Mouse (Mus musculus) limb, embryonic 15.5 days (tissue): Measurements from ENCODE around the gene Traf5. TPM values are rescaled to one million over a fixed set of nuclear protein-coding genes. Genes with fewer than 3 reads are reported as not detected.

ENCODE experiments used
- ATAC-seq: fragments of 200-750 bp; cut with Nextera tagmentation; 2 replicates; pipeline ENCODE4 v1.8.0; 2017; ENCODE audit warnings: low read depth, moderate TSS enrichment; ENCODE audit not compliant: insufficient number of reproducible peaks, low FRiP score, low TSS enrichment
- H3K27ac ChIP-seq: fragments of 300-500 bp; sonication (generic); 2 replicates; pipeline ENCODE4 v1.5.1; 2015; ENCODE audit warnings: moderate library complexity, mild to moderate bottlenecking, inconsistent platforms
- H3K27me3 ChIP-seq: fragments of 300-500 bp; sonication (generic); 2 replicates; pipeline ENCODE4 v1.6.1; 2015; ENCODE audit warnings: inconsistent platforms
- H3K36me3 ChIP-seq: fragments of 300-500 bp; sonication (generic); 2 replicates; pipeline ENCODE4 v1.6.1; 2015; ENCODE audit warnings: inconsistent platforms
- H3K4me1 ChIP-seq: fragments of 300-500 bp; sonication (generic); 2 replicates; pipeline ENCODE4 v1.6.1; 2015; ENCODE audit warnings: inconsistent platforms
- H3K4me2 ChIP-seq: fragments of 300-500 bp; sonication (generic); 2 replicates; pipeline ENCODE4 v1.6.1; 2015; ENCODE audit warnings: mild to moderate bottlenecking, inconsistent platforms
- H3K4me3 ChIP-seq: fragments of 300-500 bp; sonication (generic); 2 replicates; pipeline ENCODE4 v1.5.1; 2015; ENCODE audit warnings: mild to moderate bottlenecking, inconsistent platforms
- H3K9ac ChIP-seq: fragments of 300-500 bp; sonication (generic); 2 replicates; pipeline ENCODE4 v1.6.1; 2015; ENCODE audit warnings: inconsistent platforms
- H3K9me3 ChIP-seq: fragments of 300-500 bp; sonication (generic); 2 replicates; pipeline ENCODE4 v1.6.1; 2016; ENCODE audit warnings: inconsistent platforms
- WGBS: fragments of 180-500 bp; shearing (Covaris S2); methylation state at CpG from one replicate; pipeline ENCODE4 v1.1.7; 2015; 5-methylcytosine and 5-hydroxymethylcytosine counted together
- polyA plus RNA-seq: library from polyadenylated mRNA; unstranded; fragments of >200 nt; fragmentation: Nextera tagmentation; extraction: Ambion mirVana; gene quantifications from 2 replicates; pipeline ENCODE4 v1.2.1, GENCODE M21; 2015

The Traf5 gene
- polyA plus RNA-seq, 1 experiment from 2014 or later = 21.7 TPM

DNA sequence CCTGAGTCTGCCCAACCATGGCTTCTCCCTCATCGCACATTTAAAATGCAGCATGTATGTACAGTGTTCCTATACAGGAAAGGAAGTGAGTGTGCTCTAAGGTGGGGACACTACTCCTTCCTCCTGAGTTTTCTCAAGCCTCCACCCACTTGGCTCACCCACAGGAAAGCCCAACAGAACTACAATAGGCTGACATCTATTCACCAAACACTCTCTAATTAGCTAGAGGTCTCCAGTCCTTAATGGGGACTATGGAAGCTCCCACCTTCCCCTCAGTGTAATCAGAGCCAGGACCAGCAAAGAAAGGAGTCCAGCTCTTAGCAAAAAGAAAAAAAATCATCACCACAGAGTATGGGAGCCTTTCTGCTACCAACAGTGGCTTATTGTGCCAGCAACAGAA is 17.5 kb downstream of the Traf5 start:
- WGBS = 74% methylated on average over 1 of the region's 1 CpGs
- no peaks in the 10 kb centered on the region for H3K36me3 ChIP-seq
- ATAC-seq = no peak
- H3K4me2 ChIP-seq = no peak overlapping the region
- H3K27me3 ChIP-seq = no peaks in the 10 kb centered on the region; the same call in 1 of the 2 replicates
- H3K27ac ChIP-seq = no peak overlapping the region
- peaks cover 50% of the 10 kb centered on the region for H3K4me1 ChIP-seq
- no peak overlapping the region for H3K4me3 ChIP-seq
- no peaks in the 10 kb centered on the region for H3K9me3 ChIP-seq
- H3K9ac ChIP-seq = no peak overlapping the region

DNA sequence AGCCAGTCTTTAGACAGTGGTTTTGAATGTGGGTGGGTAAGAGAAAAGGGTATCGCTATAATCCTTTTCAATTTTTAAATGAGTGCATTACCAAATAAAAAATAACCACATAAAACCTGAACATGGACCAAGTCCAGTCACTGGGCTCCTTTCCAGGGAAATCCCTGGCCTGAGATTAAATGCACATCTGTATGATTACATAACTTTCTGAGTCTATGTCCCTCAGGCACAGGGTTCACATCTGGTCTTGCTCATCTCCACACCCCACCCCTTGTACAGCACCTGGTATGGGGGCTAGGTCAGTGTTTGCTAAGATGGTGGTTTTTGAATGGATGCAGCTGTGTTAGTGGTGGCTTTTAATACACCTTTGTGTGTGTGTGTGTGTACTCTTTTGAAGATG is 19.9 kb downstream of the Traf5 start:
- H3K27ac ChIP-seq = no peak overlapping the region
- no peak overlapping the region for H3K4me3 ChIP-seq
- H3K4me2 ChIP-seq = no peak overlapping the region
- H3K9me3 ChIP-seq = no peaks in the 10 kb centered on the region
- H3K4me1 ChIP-seq = peaks cover 43% of the 10 kb centered on the region
- H3K9ac ChIP-seq = no peak overlapping the region
- 0 out of 2 replicates have a peak, but pooled peaks cover 7% of the 10 kb centered on the region for H3K36me3 ChIP-seq
- WGBS = 41% methylated on average over 1 of the region's 1 CpGs
- no peaks in the 10 kb centered on the region; the same call in 1 of the 2 replicates for H3K27me3 ChIP-seq
- ATAC-seq = no peak

DNA sequence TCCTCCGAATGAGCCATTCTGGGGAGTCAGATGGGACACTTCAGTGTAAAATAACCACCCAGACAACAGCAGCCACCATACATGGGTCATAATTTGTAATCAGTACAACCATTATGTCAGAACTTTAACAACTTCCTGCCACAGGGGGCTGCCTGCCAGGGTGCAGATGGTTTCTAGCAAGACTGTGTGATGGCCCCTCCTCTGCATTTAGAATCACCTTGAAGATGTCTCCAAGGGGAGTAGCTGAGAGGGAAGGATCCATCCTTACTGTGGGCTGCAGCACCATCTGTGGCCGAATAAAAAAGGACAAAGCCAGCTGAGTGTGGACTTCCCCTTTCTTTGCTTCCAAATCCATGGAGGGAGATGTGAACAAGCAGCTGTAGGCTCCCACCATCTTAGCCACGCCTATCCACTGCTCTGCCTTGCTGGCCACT is 21.7 kb downstream of the Traf5 start:
- Histone ChIP-seq H3K27ac (peak overlapping the region; percentile 72), H3K9me3 (no peaks in the 10 kb centered on the region), H3K27me3 (no peaks in the 10 kb centered on the region; the same call in 1 of the 2 replicates), H3K4me3 (no peak overlapping the region), H3K4me2 (peak overlapping the region; percentile 33; the same call in 1 of the 2 replicates), H3K4me1 (peaks cover 39% of the 10 kb centered on the region), H3K36me3 (peaks cover 17% of the 10 kb centered on the region; the same call in 1 of the 2 replicates), H3K9ac (no peak overlapping the region)
- no peak for ATAC-seq
- WGBS = 41% methylated on average over 3 of the region's 3 CpGs

DNA sequence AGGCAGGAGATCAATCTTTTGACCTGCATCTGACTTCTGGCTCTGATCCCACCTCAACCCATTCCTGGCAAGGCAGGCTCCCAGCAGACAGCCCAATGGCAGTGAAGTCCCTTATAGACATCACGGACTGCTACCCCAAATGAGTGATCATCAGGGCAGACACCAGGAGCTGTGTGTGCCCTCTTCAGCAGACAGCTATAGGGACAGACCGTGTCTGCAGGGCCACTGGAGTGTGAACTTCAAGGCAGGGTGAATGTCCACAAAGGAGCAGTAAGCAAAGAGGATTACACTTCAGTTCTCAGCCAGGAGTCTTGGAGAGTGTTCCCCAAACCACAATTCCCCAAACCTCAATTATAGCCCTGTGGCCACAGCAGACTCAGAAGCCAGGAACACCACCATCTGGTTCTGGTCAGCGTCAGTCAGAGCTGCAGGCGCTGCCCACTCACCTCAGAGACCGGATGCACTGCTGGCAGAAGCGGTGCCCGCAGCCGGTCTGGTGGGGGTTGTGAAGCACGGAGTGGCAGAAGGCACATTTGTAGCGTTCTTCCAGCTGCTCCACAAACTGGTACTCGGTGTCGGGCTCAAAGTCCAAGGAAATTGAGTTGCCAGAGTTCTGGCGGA is 22.3 kb downstream of the Traf5 start:
- 19% methylated on average over 13 of the region's 13 CpGs for WGBS
- Histone ChIP-seq H3K9me3 (no peaks in the 10 kb centered on the region), H3K27ac (peak overlapping the region; percentile 72), H3K4me2 (peak overlapping the region; percentile 33; the same call in 1 of the 2 replicates), H3K4me3 (no peak overlapping the region), H3K27me3 (no peaks in the 10 kb centered on the region; the same call in 1 of the 2 replicates), H3K4me1 (peaks cover 39% of the 10 kb centered on the region), H3K9ac (no peak overlapping the region), H3K36me3 (peaks cover 22% of the 10 kb centered on the region; the same call in 1 of the 2 replicates)
- no peak for ATAC-seq

DNA sequence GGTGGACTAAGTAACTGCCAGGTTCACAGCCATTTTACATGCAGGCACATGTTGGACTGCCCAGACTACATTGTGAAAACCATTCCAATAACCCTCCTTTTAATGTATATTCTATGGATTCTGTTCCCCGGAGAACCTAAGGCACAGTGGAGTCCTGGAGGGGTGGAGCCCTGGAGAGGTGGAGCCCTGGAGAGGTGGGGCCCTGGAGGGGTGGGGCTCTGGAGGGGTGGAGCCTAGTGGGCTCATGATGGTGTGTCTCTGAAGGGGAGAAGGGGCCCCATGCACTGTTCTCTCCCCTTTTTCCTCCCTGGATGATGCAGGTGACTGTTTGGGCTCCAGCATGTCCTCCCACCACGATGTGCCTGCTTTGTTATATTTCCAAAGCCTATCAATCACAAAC is 24.2 kb downstream of the Traf5 start:
- ATAC-seq = no peak
- H3K36me3 ChIP-seq = peaks cover 35% of the 10 kb centered on the region
- WGBS = 58% methylated on average over 2 of the region's 2 CpGs
- H3K4me3 ChIP-seq = no peak overlapping the region
- H3K4me2 ChIP-seq = no peak overlapping the region
- H3K4me1 ChIP-seq = peaks cover 33% of the 10 kb centered on the region
- H3K9ac ChIP-seq = no peak overlapping the region
- H3K9me3 ChIP-seq = 0 out of 2 replicates have a peak, but pooled peaks cover 3% of the 10 kb centered on the region
- no peak overlapping the region for H3K27ac ChIP-seq
- H3K27me3 ChIP-seq = no peaks in the 10 kb centered on the region; the same call in 1 of the 2 replicates

DNA sequence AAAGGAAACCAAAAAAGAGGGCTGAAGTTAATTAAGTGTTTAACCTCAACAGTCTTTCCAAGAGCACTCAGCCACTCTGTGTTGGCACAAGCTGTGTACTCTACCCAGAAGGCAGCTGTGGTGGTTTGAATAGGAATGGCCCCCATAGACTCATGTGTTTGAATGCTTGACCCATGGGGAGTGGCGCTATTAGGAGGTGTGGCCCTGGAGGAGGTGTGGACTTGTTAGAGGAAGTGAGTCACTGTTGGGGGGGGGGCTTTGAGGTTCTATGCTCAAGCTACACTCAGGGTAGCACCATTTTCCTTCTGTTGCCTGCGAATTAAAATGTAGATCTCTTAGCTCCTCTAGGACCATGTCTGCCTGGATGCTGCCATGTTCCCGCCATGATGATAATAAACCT is 25.4 kb downstream of the Traf5 start:
- 0 out of 2 replicates have a peak, but pooled peaks cover 3% of the 10 kb centered on the region for H3K9me3 ChIP-seq
- H3K4me2 ChIP-seq = no peak overlapping the region
- H3K4me1 ChIP-seq = peaks cover 24% of the 10 kb centered on the region
- no peak overlapping the region for H3K9ac ChIP-seq
- peaks cover 35% of the 10 kb centered on the region for H3K36me3 ChIP-seq
- no peak for ATAC-seq
- no peaks in the 10 kb centered on the region; the same call in 1 of the 2 replicates for H3K27me3 ChIP-seq
- no peak overlapping the region for H3K4me3 ChIP-seq
- WGBS = 95% methylated on average over 3 of the region's 3 CpGs
- H3K27ac ChIP-seq = no peak overlapping the region

DNA sequence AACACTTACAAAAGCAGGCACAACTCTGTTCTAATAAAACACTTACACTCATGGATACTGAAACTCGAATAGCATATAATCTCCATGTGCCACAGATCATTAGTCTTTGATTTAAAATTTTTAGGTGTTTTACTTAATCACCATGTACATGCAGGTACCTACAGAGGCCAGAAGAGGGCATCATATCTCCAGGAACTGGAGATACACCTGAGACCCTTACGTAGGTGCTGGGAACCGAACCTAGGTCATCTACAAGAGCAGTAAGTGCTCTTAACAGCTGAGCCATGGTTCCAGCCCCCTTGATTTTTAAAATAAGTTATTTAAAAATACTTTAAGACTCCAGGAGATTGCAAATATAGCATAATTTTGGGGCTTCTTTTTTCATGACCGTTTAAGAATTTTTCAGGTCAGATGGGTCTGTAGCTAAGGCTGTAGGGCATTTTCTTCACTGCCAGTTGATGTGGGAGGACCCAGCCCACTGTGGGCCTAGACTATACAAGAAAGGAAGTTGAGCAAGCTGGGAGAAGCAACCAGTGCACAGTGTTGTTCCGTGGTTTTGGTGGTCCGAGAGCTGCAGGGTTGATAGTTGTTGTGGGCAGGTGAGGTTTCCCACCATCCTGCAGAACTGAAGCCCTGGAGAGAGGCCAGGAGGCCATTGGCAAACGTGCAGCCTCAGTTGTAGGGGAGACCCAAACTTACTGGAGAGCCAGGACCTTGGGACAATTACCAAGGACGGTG is 29.0 kb downstream of the Traf5 start:
- peaks cover 39% of the 10 kb centered on the region for H3K36me3 ChIP-seq
- H3K4me3 ChIP-seq = no peak overlapping the region
- no peak overlapping the region for H3K4me2 ChIP-seq
- no peaks in the 10 kb centered on the region for H3K4me1 ChIP-seq
- no peak overlapping the region for H3K27ac ChIP-seq
- H3K9ac ChIP-seq = no peak overlapping the region
- H3K27me3 ChIP-seq = no peaks in the 10 kb centered on the region
- WGBS = 87% methylated on average over 8 of the region's 8 CpGs
- H3K9me3 ChIP-seq = 0 out of 2 replicates have a peak, but pooled peaks cover 3% of the 10 kb centered on the region
- no peak for ATAC-seq

DNA sequence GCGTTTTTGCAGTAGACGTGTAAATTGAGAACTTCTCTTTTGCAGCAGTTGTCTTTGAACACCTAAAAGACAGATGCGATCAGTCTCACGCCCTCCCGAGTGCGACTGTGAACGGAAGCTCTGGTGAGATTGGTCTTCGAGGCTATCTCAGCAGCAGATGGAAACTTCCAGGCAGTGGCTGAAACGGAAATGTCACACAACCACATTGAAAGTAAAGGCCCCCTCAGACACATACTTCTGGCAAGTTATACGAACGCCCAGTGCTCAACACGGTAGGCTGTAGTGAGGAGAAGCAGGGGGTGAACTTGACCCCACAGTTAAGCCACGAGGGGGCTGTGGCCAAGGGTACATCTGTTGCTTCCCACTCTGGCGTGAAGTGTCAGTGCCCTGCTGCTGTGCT is 29.7 kb downstream of the Traf5 start:
- WGBS = 83% methylated on average over 14 of the region's 14 CpGs
- no peak overlapping the region for H3K27ac ChIP-seq
- H3K4me1 ChIP-seq = no peaks in the 10 kb centered on the region
- 0 out of 2 replicates have a peak, but pooled peaks cover 3% of the 10 kb centered on the region for H3K9me3 ChIP-seq
- no peak overlapping the region for H3K9ac ChIP-seq
- no peak overlapping the region for H3K4me3 ChIP-seq
- no peak overlapping the region for H3K4me2 ChIP-seq
- no peak for ATAC-seq
- no peaks in the 10 kb centered on the region for H3K27me3 ChIP-seq
- H3K36me3 ChIP-seq = peaks cover 32% of the 10 kb centered on the region

DNA sequence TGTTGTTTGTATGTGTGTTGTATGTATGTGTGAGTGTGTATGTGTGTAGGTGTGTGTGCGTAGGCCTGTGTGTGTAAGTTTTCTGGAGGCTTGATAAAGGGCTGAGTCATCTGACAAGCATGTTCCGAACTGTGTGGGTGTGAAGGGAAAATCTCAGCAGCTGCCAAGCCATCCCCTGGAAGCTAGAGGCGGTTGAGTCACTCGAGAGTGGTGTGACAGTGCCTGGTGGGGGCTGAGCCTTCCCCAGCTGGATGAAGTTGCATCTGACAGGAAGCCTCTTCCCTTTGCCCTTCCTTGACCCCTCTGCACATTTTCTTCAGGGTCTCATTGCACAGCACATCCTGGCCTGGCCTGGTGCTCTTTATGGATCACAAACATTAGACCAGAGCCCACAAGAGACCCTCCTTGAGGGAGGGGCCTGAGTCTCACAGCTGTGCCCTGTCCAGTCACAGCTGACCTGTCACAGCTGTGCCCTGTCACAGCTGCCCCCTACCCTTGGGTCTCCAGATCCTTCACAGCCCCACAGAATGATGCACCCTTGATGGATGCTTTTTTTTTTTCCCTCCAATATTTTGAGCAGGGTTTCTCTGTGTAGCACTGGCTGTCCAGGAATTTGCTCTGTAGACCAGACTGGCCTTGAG is 30.6 kb downstream of the Traf5 start:
- Histone ChIP-seq H3K4me3 (no peak overlapping the region), H3K27me3 (no peaks in the 10 kb centered on the region), H3K4me1 (no peaks in the 10 kb centered on the region), H3K36me3 (peaks cover 34% of the 10 kb centered on the region), H3K27ac (no peak overlapping the region), H3K9ac (no peak overlapping the region), H3K4me2 (no peak overlapping the region), H3K9me3 (0 out of 2 replicates have a peak, but pooled peaks cover 3% of the 10 kb centered on the region)
- 38% methylated on average over 4 of the region's 4 CpGs for WGBS
- peak; percentile 73; the same call in 1 of the 2 replicates for ATAC-seq

DNA sequence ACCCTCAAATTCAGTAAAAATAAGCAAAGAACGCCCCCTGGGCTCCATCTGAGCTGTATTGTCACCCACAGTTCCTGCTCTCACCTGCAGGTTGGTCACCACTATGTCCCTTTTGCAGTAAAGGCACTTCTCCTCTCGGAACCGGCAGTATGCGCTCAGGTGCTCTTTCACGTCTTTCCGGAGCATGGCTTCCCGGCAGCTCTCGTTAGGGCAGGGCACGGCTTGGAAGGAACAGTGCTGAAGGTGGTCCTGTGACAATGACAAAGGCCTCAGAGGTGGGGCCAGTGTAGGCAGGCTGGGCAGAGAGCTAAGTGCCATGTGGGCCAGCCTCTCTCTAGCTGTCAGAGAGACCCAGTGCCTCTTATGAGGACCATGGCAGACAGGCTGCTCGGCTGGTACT is 33.4 kb downstream of the Traf5 start:
- Histone ChIP-seq H3K9ac (no peak overlapping the region), H3K36me3 (peaks cover 22% of the 10 kb centered on the region), H3K4me1 (0 out of 2 replicates have a peak, but pooled peaks cover 4% of the 10 kb centered on the region), H3K27me3 (no peaks in the 10 kb centered on the region), H3K4me2 (no peak overlapping the region), H3K4me3 (no peak overlapping the region), H3K9me3 (0 out of 2 replicates have a peak, but pooled peaks cover 3% of the 10 kb centered on the region), H3K27ac (no peak overlapping the region)
- ATAC-seq = no peak
- WGBS = 78% methylated on average over 10 of the region's 10 CpGs

DNA sequence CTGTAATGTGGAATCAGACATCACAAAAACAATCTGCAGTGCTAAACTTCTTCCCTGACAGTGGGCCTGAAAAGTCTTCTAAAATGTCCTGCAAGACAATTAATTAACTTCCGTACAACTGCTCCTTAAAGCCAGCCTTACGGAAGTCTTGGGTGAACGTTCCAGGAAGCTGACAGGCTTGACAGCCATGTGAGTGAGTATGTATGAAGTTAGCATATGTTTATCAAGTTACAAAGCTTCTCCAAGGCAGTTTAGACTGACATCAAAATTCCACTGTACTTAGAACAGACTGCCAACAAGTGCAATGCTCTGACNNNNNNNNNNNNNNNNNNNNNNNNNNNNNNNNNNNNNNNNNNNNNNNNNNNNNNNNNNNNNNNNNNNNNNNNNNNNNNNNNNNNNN is 38.6 kb downstream of the Traf5 start:
- ATAC-seq = no peak
- no peaks in the 10 kb centered on the region for H3K27me3 ChIP-seq
- no peak overlapping the region for H3K9ac ChIP-seq
- 39% methylated on average over 3 of the region's 3 CpGs for WGBS
- H3K27ac ChIP-seq = no peak overlapping the region
- 0 out of 2 replicates have a peak, but pooled peaks cover 4% of the 10 kb centered on the region for H3K4me1 ChIP-seq
- no peaks in the 10 kb centered on the region for H3K9me3 ChIP-seq
- no peak overlapping the region for H3K4me3 ChIP-seq
- H3K4me2 ChIP-seq = no peak overlapping the region
- peaks cover 18% of the 10 kb centered on the region for H3K36me3 ChIP-seq
